In the genomic region with DNA sequence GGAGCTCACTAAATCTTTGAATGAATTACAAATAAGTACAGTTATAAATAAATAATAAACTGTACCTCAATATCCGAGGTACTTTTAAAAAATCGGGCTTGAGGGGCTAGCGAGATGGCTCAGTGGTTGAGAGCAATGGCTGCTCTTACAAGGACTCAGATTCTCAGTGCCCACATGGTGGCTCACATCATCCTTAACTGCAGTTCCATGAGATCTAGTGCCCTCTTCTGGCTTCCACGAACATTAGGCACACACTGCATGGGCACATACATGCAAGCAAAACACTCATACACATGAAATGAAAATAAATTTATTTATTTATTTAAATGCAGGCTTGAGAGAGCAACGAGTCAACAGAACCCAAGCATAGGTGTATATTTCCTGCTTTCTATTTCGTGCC, we compare ENCODE assay signal across 25 mouse cellular contexts. TPM values are rescaled to one million over a fixed set of nuclear protein-coding genes. Genes with fewer than 3 reads are reported as not detected.
"Had no signal": no experiment of that assay in that cellular context is flagged by ENCODE, and none has a peak within 500 bp of the region (broad histone marks: within the 10 kb centered on the region; RNA-seq: fewer than 3 reads in every experiment).

No protein-coding gene starts in this region.

- H3K4me3 ChIP-seq: kidney, embryonic 15.5 days; left cerebral cortex, adult 2 months; midbrain, embryonic 13.5 days; myocyte; neural tube, embryonic 13.5 days; stomach, embryonic 15.5 days had no signal

- H3K9me3 ChIP-seq: kidney, embryonic 15.5 days; midbrain, embryonic 13.5 days; stomach, embryonic 15.5 days had no signal

- H3K4me1 ChIP-seq: kidney, embryonic 15.5 days; stomach, embryonic 15.5 days had no signal

- ATAC-seq: liver, postnatal 0 days; lung, postnatal 0 days; midbrain, embryonic 13.5 days had no signal

- H3K36me3 ChIP-seq: kidney, embryonic 15.5 days; midbrain, embryonic 13.5 days; neural tube, embryonic 13.5 days; stomach, embryonic 15.5 days had no signal

- H3K27ac ChIP-seq: kidney, embryonic 15.5 days; left cerebral cortex, adult 2 months; liver, embryonic 14.5 days; macrophage; midbrain, embryonic 13.5 days; neural tube, embryonic 13.5 days; stomach, embryonic 15.5 days had no signal

- H3K9ac ChIP-seq: kidney, embryonic 15.5 days; liver, embryonic 14.5 days; liver, postnatal 0 days; lung, embryonic 14.5 days; midbrain, embryonic 13.5 days; neural tube, embryonic 13.5 days; stomach, embryonic 15.5 days had no signal

- DNase-seq: kidney, adult 11 months; kidney, adult 8-10 months; kidney, postnatal 10 days; kidney, postnatal 4 days; layer of hippocampus, postnatal 36 days; liver, postnatal 0 days; lung, embryonic 14.5 days; retina, postnatal 1 day; right cerebral cortex, postnatal 25 days; spleen, adult 18-20 months; thymus, postnatal 25 days had no signal

- H3K4me2 ChIP-seq: kidney, embryonic 15.5 days; lung, embryonic 14.5 days; midbrain, embryonic 13.5 days; neural tube, embryonic 13.5 days; stomach, embryonic 15.5 days had no signal

RNA-seq across cellular contexts. Expression of a gene that starts 5.7 kb away (rescaled TPM):
- total RNA-seq: liver, adult 2 months; megakaryocyte, adult 5-6 weeks; neutrophil, adult 5-6 weeks had no signal
- polyA plus RNA-seq: liver, adult 2 months; liver, embryonic 14.5 days; liver, postnatal 0 days; lung, embryonic 14.5 days; lung, postnatal 0 days; macrophage had no signal

RNA-seq across cellular contexts. Expression of a gene that starts 25.2 kb away (rescaled TPM):
- total RNA-seq: liver, adult 2 months; megakaryocyte, adult 5-6 weeks; monocyte, adult 5-6 weeks; neutrophil, adult 5-6 weeks had no signal
- polyA plus RNA-seq: limb, embryonic 11.5 days; liver, adult 2 months; liver, embryonic 14.5 days; liver, postnatal 0 days; lung, embryonic 14.5 days; macrophage; myocyte had no signal
